Mouse (Mus musculus) naive thymus-derived CD4-positive, alpha-beta T cell, adult 2 months (primary cell): ENCODE data around the gene Serf2.

ENCODE experiments used
- DNase-seq: peaks from one replicate; pipeline ENCODE4 v3.0.0-alpha.2; 2011; ENCODE audit warnings: low read depth

Gene Serf2

DNA sequence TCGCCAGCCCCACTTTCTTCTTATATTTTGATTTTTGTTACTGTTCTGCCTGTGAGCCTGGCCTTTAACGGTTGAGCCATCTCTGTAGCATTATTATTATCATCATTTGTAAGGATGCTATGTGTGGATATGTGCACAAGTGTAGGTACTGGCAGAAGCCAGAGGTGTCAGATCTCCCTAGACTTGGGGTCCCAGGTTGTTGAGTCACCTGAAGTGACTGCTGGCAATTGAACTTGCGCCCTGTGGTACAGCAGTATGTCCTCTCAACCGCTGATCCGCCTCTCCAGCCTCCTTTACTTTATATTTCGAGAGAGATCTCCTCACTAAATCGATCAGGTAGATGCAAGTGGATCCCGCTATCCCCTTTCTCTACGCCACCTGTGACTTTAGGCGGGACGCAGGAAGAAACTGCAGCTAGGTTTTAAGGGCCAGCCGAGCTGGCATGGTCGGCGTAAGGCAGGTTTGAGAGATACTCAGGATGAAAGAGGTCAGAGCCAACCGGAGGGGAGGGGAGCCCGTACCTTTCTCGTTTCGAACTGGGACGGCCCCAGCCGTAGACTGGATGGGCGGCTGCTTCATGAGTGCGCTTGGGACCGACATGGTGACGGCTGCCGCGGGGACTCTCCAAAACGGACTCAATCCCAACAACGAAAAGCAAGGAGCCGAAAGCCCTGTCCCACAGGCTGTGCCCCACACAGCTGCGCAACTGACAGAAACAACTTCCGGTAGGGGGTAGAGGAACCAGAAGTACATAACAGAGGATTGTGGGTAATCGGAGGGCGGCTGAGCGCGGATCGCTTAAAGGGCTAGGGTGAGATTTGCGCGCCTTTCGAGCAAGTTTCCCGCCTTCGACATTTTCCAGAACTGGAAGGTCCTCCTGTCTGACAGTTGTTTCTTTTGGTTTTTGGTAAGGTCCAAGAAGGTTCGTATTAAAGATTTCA is 57.2 kb downstream of the Serf2 start, which contains the start of the genes Mfap1a and Wdr76:
Mfap1a (minus strand) TSS at position 724 of the 941 bp plus-strand sequence.
Wdr76 (plus strand) TSS at position 782 of the 941 bp plus-strand sequence.
- DNase-seq, result peak; percentile 89

DNA sequence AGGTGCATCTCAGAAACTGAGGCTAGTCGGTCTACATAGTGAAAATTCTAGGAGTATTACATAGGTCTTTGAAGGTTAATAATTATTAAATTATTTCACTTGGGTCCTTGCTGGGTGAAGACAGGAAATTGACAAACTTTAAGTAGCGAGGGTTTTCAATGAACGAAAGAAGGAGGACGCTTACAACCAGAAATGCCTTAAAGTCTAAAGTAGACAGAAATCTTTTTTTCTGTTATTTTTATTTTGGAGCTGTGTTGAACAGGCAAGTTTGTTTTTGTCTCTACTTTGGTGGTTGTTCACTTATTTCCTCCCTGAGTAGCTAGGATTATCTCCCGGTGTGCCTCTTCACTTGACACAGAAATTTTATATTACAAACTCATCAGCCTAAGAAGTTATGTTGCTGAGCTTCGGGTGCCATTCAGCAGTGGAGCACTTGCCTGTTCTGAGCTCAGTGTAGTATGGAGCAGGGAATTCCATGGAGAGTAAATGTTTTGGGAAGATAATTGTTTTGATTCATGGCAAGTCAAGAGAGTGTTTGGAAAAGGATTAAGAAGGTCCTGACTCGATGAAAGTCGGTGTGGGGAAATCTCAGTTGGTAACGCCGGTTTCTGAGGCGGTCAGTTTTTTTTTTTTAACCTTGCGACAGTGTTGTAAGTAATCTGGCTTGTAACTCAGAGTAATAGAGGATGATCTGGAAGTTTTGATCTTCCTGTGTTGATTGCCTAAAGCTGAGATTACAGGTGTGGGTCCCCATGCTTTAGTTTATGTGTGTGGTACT is 58.4 kb downstream of the Serf2 start:
- DNase-seq, result peak; percentile 16
